Mouse (Mus musculus) bone marrow, adult 2 months (tissue): ENCODE data around the gene Cd82. TPM values are rescaled to one million over a fixed set of nuclear protein-coding genes. Genes with fewer than 3 reads are reported as not detected.

Source experiments
- H3K27ac ChIP-seq: fragments of 200-500 bp; 2 replicates; pipeline ENCODE4 v1.5.1; 2012; ENCODE audit warnings: low read depth, mild to moderate bottlenecking, control low read depth, inconsistent platforms, low read length; ENCODE audit not compliant: control insufficient read depth, poor library complexity, insufficient read depth
- H3K4me1 ChIP-seq: fragments of 200-500 bp; 2 replicates; pipeline ENCODE4 v1.6.1; 2011; ENCODE audit warnings: low read length; ENCODE audit not compliant: control insufficient read depth, insufficient read depth
- H3K4me3 ChIP-seq: fragments of 200-500 bp; replicated peaks from 2 replicates; pipeline ENCODE3; 2011; ENCODE audit warnings: mild to moderate bottlenecking, low read depth, low read length, control low read depth; ENCODE audit not compliant: control insufficient read depth
- CTCF ChIP-seq: fragments of 200-500 bp; IDR thresholded peaks from 2 replicates; pipeline ENCODE4 v1.5.1; 2011; ENCODE audit warnings: low read length, control low read depth; ENCODE audit not compliant: control insufficient read depth, insufficient read depth
- POLR2A ChIP-seq: fragments of 200-500 bp; IDR thresholded peaks from 2 replicates; pipeline ENCODE4 v1.6.1; 2011; ENCODE audit warnings: low read depth, mild to moderate bottlenecking, control low read depth, low read length, borderline replicate concordance; ENCODE audit not compliant: control insufficient read depth
- WGBS: fragments of 180-500 bp; shearing (Covaris S2); methylation state at CpG from one replicate; pipeline ENCODE4 v1.1.7; 2018; 5-methylcytosine and 5-hydroxymethylcytosine counted together
- polyA plus RNA-seq: library from polyadenylated mRNA; stranded (reverse); fragments of >200 nt; gene quantifications from 2 replicates; pipeline ENCODE4 v1.2.4, GENCODE M21; 2011; ENCODE audit warnings: low replicate concordance; ENCODE audit not compliant: missing spikeins, insufficient read depth, insufficient read length

Cd82 gene
- polyA plus RNA-seq, 1 experiment: 111 TPM

DNA sequence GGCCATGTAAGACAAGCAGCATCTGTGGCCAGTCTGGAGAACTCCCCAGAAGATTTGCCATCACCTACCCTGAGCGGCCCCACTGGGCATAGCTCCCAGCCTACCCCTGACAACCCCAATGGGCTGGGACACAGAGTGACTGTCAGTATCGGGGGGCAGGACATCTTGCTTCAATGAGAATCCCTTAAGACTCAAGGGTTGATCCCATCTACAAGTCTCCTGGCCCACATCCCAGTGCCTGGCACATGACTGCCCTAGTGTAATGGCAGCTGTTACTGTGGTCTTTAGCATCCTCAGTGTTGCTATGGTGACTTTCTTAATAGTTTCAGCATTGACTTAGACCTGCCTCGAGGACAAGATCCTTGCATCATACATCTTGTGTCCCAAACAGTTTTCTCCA lies 32.2 kb upstream of the Cd82 start:
- Histone ChIP-seq H3K4me1 (no peaks in the 10 kb centered on the region), H3K4me3 (no peak overlapping the region), H3K27ac (no peak overlapping the region)
- no peak for TF ChIP-seq POLR2A
- 70% methylated on average over 3 of the region's 3 CpGs for WGBS

DNA sequence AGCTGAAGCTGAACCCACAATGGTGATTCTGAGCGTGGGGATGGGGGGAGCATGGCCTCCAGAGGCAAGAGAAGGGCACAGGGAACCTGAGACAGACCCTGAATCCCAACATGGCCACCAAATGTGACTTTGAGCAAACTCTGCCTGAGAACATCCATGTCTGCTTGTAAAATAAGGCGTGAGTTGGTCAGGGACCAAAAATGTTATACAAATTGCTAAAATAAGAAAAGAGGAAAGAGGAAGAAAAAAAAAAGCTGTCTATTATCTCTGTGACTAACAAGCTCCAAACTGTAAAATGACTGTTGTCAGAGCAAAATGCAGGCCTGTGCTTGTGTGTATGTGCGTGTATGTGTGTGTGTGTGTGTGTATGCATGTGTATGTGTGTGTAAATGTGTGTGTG lies 30.6 kb upstream of the Cd82 start:
- 40% methylated on average over 3 of the region's 3 CpGs for WGBS
- H3K4me1 ChIP-seq: no peaks in the 10 kb centered on the region
- no peak overlapping the region for H3K27ac ChIP-seq
- no peak overlapping the region for H3K4me3 ChIP-seq
- no peak for TF ChIP-seq CTCF
- TF ChIP-seq POLR2A: no peak

DNA sequence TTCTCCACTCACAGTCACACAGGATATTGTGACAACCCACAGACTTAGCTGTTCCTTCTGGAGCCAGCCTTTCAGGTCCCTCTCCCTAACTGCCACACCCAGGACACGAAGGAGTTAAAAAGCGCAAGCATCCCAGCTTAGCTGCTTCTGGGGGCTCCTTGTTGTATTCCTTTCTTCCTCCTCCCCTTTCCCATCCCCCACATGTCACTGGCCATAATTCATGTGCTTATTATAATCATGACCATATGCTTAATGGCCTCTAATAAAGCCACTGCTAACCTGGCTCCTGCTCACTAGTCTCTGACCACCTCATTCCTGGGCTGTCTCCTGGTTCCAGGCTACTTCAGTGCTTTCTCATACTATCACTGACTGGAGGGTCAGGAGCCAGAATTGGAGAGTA lies 27.6 kb upstream of the Cd82 start:
- 80% methylated on average over 2 of the region's 2 CpGs for WGBS

GRCm38 (mm10) chr2:93488911-93489587 lies 26.1 kb upstream of the Cd82 start:
- Histone ChIP-seq H3K4me1 (no peaks in the 10 kb centered on the region), H3K27ac (no peak overlapping the region), H3K4me3 (no peak overlapping the region)
- WGBS: 84% methylated on average over 19 of the region's 19 CpGs
- TF ChIP-seq POLR2A (no peak), CTCF (no peak)

More for the DNA sequence above, 27.6 kb upstream of the Cd82 start:
- TF ChIP-seq CTCF: no peak
- Histone ChIP-seq H3K4me1 (no peaks in the 10 kb centered on the region), H3K4me3 (no peak overlapping the region), H3K27ac (no peak overlapping the region)

DNA sequence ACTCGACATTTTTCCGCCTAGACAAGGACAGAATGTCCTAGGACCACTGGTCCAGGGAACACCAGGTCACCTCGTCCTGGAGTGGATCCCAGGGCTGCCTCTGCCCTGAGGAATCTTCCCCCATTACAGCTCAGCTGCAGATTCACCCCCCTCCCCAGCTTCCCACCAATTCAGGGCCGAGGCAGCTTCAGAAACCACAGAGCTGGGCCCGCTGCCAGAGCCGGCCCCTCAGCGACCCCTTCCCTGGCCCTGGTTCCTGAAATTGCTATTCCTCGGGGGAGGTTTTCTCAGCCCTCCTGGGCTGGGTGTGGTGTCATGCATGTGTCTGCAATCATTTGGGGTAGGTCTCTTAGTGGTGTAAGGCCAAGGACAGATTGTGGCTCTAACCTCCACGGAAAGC lies 22.5 kb upstream of the Cd82 start:
- Histone ChIP-seq H3K27ac (no peak overlapping the region), H3K4me1 (no peaks in the 10 kb centered on the region), H3K4me3 (no peak overlapping the region)
- TF ChIP-seq POLR2A (no peak), CTCF (no peak)
- 16% methylated on average over 9 of the region's 9 CpGs for WGBS

DNA sequence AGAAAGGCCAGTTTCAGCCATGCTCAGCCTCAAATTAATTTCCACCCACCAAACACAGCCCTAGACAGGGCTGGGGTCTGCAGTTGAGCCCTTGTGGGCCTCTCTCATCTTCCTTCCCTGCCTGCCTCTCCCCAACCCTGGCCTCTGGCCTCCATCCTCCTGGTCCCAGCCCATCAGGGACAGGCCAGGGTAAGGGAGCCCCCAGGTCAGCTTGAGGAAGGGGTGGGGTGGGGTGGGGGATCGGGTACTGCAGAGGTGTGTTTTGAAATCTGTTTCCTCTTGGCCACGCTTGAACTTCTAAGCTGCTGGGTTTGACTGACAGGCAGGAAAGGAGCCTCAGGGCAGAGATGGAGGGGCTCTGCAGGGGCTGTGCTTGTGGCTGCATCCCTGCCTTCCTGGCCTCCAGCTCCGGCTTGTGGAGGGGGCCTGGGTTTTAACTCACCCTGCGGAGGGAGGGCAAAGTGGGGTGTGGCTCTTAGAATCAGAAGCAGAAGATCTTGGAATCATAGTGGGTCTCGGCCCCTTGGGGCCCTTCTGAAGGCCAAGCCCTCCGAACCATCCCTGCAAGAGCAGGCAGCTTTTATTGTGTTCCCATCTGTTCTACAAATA lies 19.2 kb upstream of the Cd82 start:
- H3K4me1 ChIP-seq: no peaks in the 10 kb centered on the region
- 15% methylated on average over 6 of the region's 6 CpGs for WGBS
- TF ChIP-seq CTCF (no peak), POLR2A (no peak)

DNA sequence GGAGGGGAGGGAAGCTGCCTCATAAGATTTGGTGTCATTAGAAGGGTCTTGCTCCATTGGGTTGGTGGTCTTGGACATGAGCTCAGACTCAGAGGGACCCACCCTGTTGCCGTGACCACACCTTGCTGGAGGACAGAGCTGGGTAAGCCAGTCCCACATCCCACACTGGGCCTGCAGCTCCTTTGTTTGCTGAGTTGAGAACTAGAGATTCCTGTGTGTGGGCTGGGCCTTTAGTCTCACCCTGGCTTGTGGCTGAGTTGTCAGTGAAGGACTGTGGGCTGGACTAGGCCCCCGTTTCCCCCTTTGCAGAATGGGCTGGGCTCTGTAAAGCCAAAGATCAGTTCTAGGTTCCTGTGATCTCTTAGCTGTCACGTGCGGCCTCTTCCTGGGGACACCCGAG lies 15.8 kb upstream of the Cd82 start:
- Histone ChIP-seq H3K27ac (no peak overlapping the region), H3K4me1 (no peaks in the 10 kb centered on the region), H3K4me3 (no peak overlapping the region)
- TF ChIP-seq POLR2A (no peak), CTCF (no peak)
- 44% methylated on average over 5 of the region's 5 CpGs for WGBS

More for the DNA sequence above, 19.2 kb upstream of the Cd82 start:
- H3K4me3 ChIP-seq: no peak overlapping the region
- H3K27ac ChIP-seq: no peak overlapping the region

- Histone ChIP-seq H3K27ac (no peak overlapping the region), H3K4me3 (no peak overlapping the region), H3K4me1 (no peaks in the 10 kb centered on the region)
- TF ChIP-seq CTCF: peak; percentile 92
- no peak for TF ChIP-seq POLR2A
- WGBS: 48% methylated on average over 7 of the region's 7 CpGs
Measured at GRCm38 (mm10) chr2:93477519-93477918, 14.6 kb upstream of the Cd82 start.

- 78% methylated on average over 7 of the region's 7 CpGs for WGBS
Measured at GRCm38 (mm10) chr2:93476487-93476886, 13.5 kb upstream of the Cd82 start.

More at GRCm38 (mm10) chr2:93476487-93476886, 13.5 kb upstream of the Cd82 start:
- Histone ChIP-seq H3K4me3 (no peak overlapping the region), H3K27ac (no peak overlapping the region), H3K4me1 (no peaks in the 10 kb centered on the region)
- no peak for TF ChIP-seq CTCF
- no peak for TF ChIP-seq POLR2A
